Mouse (Mus musculus) hindbrain, postnatal 0 days (tissue): ENCODE measurements at regions not wholly inside any gene's neighbourhood (a gene's known extent, or its start where the extent isn't known, plus 50 kb on each side); places are given as distances from the start of the nearest gene placed in this dataset.
A peak's percentile ranks its signal among the peaks of the same experiment; 100 is the strongest.

Experiments used
- ATAC-seq: fragments of 200-750 bp; cut with Nextera tagmentation; 2 replicates; pipeline ENCODE4 v1.8.0; 2017; ENCODE audit warnings: mild to moderate bottlenecking, moderate TSS enrichment, moderate library complexity
- DNase-seq: peaks from one replicate; pipeline ENCODE4 v3.0.0-alpha.2; 2015; ENCODE audit warnings: low spot score
- H3K27ac ChIP-seq: fragments of 300-500 bp; sonication (generic); 2 replicates; pipeline ENCODE4 v1.5.1; 2014; ENCODE audit warnings: mild to moderate bottlenecking
- H3K27me3 ChIP-seq: fragments of 300-500 bp; sonication (generic); 2 replicates; pipeline ENCODE4 v1.6.1; 2014; ENCODE audit warnings: low read length, mixed read lengths; ENCODE audit not compliant: insufficient read depth
- H3K36me3 ChIP-seq: fragments of 300-500 bp; sonication (generic); 2 replicates; pipeline ENCODE4 v1.6.1; 2014; ENCODE audit warnings: low read length, mixed read lengths; ENCODE audit not compliant: insufficient read depth
- H3K4me1 ChIP-seq: fragments of 300-500 bp; sonication (generic); 2 replicates; pipeline ENCODE4 v1.6.1; 2014; ENCODE audit warnings: antibody characterized with exemption, low read length, mixed read lengths; ENCODE audit not compliant: insufficient read depth
- H3K4me2 ChIP-seq: fragments of 300-500 bp; sonication (generic); 2 replicates; pipeline ENCODE4 v1.6.1; 2014; ENCODE audit warnings: low read depth, mild to moderate bottlenecking, low read length, moderate library complexity, mixed read lengths
- H3K4me3 ChIP-seq: fragments of 300-500 bp; sonication (generic); 2 replicates; pipeline ENCODE4 v1.5.1; 2014; ENCODE audit warnings: low read length
- H3K9ac ChIP-seq: fragments of 300-500 bp; sonication (generic); replicated peaks from 2 replicates; pipeline ENCODE4 v1.6.1; 2014; ENCODE audit warnings: mild to moderate bottlenecking, low read length, moderate library complexity, mixed read lengths
- H3K9me3 ChIP-seq: fragments of 300-500 bp; sonication (generic); 2 replicates; pipeline ENCODE4 v1.6.1; 2016; ENCODE audit warnings: low read length, mixed read lengths
- CTCF ChIP-seq: IDR thresholded peaks from 2 replicates; pipeline ENCODE4 v1.5.1; 2016; ENCODE audit warnings: antibody characterized with exemption, control low read depth, low read depth
- WGBS: fragments of 180-500 bp; shearing (Covaris S2); extraction: QIAGEN DNeasy Blood & Tissue Kit; methylation state at CpG from one replicate; pipeline ENCODE4 v1.1.7; 2014; 5-methylcytosine and 5-hydroxymethylcytosine counted together

DNA sequence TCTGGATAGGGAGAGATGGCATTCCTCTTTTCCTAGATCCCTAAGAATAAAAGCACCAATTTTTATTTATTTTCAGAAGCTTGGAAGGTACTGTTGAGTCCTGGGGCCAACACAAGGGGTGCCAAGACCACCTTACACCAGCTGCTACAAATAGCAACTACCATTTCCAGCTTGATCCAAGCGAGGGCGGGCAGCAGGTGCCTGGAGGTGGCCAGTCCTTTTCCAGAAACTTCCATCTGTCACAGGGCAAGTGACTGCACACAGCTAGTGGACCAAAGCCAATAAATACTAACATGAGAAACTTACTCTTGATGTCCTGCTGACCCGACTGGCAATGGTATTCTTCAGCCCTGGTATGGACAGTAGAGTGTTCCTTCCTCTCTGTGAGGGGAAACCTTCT, 80.0 kb upstream of the Tmc1 start:
- no peak for ATAC-seq
- Histone ChIP-seq H3K4me3 (no peak overlapping the region), H3K9me3 (no peaks in the 10 kb centered on the region), H3K4me1 (0 out of 2 replicates have a peak, but pooled peaks cover 3% of the 10 kb centered on the region), H3K27ac (no peak overlapping the region), H3K9ac (no peak overlapping the region), H3K4me2 (no peak overlapping the region), H3K36me3 (no peaks in the 10 kb centered on the region), H3K27me3 (no peaks in the 10 kb centered on the region)
- WGBS, result 75% methylated on average over 3 of the region's 3 CpGs
- DNase-seq, result peak; percentile 21
- no peak for TF ChIP-seq CTCF

DNA sequence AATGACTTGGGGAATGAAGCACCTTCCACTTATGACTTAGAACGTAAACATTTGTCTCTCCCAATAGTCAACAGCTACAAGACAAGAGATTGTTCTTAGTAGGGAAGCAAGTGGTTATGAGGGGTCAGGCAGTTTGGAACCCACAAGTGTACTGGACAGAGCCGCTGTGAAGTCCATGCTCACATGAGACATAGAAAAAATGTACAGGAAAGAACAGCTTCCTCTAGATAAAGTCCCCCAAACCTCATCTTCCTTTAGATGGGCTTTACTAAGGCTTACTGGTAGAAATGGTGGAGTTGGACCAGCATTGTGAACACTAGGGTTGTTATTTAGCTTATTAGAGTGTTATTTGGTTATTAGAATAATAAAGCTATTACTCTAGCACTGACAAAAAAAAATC, 78.6 kb upstream of the Tmc1 start:
- Histone ChIP-seq H3K4me1 (0 out of 2 replicates have a peak, but pooled peaks cover under 1% of the 10 kb centered on the region), H3K9ac (no peak overlapping the region), H3K4me3 (no peak overlapping the region), H3K4me2 (no peak overlapping the region), H3K27me3 (no peaks in the 10 kb centered on the region), H3K36me3 (no peaks in the 10 kb centered on the region), H3K9me3 (no peaks in the 10 kb centered on the region), H3K27ac (no peak overlapping the region)
- DNase-seq, result no peak
- ATAC-seq, result no peak
- no peak for TF ChIP-seq CTCF
- WGBS, result 91% methylated on average over 2 of the region's 2 CpGs

DNA sequence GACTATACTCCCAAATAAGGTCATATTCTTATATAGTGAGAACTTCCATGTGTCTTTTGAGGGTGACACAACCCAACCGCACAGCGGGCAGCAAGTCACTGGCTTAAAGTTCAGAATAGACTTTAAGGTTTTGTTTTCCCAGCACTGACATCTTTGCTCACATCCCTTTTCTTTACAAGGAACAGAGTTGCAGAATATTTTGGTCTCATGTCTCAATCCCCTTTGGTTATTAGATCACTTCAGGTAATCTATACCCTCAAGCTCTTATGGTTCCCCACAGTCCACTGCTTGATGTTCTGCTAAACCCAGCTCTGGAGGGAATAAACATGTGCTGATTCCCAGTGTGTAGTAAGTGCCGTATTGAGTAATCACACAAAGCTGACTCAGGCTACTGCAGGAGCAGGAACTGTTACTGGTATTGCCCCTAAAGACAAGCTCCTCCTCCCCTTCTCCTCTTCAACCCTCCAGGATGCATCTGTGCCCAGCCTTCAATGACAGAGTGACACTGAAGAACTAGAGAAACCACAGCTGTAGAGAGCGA, 77.8 kb upstream of the Tmc1 start:
- 87% methylated on average over 4 of the region's 4 CpGs for WGBS

GRCm38 (mm10) chr19:21030971-21031370, 77.0 kb upstream of the Tmc1 start:
- ATAC-seq (no peak), DNase-seq (no peak)
- Histone ChIP-seq H3K4me3 (no peak overlapping the region), H3K4me2 (no peak overlapping the region), H3K27ac (no peak overlapping the region), H3K36me3 (no peaks in the 10 kb centered on the region), H3K4me1 (no peaks in the 10 kb centered on the region), H3K27me3 (no peaks in the 10 kb centered on the region), H3K9ac (no peak overlapping the region), H3K9me3 (no peaks in the 10 kb centered on the region)
- WGBS, result 66% methylated on average over 5 of the region's 5 CpGs
- no peak for TF ChIP-seq CTCF

More for the DNA sequence above, 77.8 kb upstream of the Tmc1 start:
- no peaks in the 10 kb centered on the region for H3K4me1 ChIP-seq
- H3K27ac ChIP-seq, result no peak overlapping the region
- H3K4me2 ChIP-seq, result no peak overlapping the region
- H3K9me3 ChIP-seq, result no peaks in the 10 kb centered on the region
- no peaks in the 10 kb centered on the region for H3K27me3 ChIP-seq
- no peaks in the 10 kb centered on the region for H3K36me3 ChIP-seq
- H3K9ac ChIP-seq, result no peak overlapping the region
- DNase-seq, result no peak
- H3K4me3 ChIP-seq, result no peak overlapping the region
- ATAC-seq, result no peak
- no peak for TF ChIP-seq CTCF

- H3K9ac ChIP-seq, result no peak overlapping the region
- no peak overlapping the region for H3K4me3 ChIP-seq
- no peaks in the 10 kb centered on the region for H3K36me3 ChIP-seq
- no peaks in the 10 kb centered on the region for H3K27me3 ChIP-seq
- no peaks in the 10 kb centered on the region for H3K9me3 ChIP-seq
- ATAC-seq, result no peak
- DNase-seq, result no peak
- no peak overlapping the region for H3K27ac ChIP-seq
- no peak for TF ChIP-seq CTCF
- no peaks in the 10 kb centered on the region for H3K4me1 ChIP-seq
- 90% methylated on average over 3 of the region's 3 CpGs for WGBS
- H3K4me2 ChIP-seq, result no peak overlapping the region
These were observed 75.0 kb upstream of the Tmc1 start for GRCm38 (mm10) chr19:21028981-21029380.

DNA sequence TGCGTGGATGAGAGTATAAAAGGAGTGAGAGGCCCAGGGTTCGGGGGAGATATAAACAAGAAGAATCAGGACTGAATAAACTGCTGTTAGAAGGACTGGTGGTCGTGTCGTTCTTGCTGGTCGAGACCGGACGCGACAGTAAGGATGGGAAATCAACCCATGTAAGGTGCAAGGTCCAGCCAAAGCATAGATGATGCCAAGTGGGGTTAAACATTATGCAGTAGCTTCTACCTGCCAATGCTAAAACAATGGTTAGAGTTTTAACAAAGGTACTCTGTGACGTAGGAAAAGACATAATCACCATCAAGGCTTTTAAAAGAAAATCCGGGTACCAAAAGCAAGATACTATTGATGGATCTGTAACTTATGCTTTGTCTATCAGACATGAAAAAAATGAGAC, 58.4 kb upstream of the Tmc1 start:
- WGBS, result 85% methylated on average over 8 of the region's 10 CpGs
- no peak for ATAC-seq
- TF ChIP-seq CTCF, result no peak

DNA sequence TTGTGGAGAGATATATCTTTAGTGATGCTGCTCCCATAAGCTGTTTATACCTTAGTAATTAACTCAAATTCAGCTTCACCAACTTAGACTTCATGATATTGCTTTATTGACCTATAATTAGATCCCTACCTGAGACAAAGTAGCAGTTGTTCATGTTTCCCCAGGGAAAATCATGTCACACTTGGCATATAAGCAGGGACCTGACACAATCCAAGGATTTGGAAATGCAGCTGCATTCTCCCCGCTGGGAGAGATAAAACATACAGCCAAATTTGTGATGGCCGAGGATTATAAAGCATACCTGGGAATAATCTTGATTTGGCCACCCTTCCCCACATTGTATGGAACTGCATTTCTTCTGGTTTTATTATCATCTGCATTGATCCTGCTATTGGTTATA, 55.6 kb upstream of the Tmc1 start:
- TF ChIP-seq CTCF, result no peak
- H3K9me3 ChIP-seq, result no peaks in the 10 kb centered on the region
- no peak overlapping the region for H3K9ac ChIP-seq
- no peaks in the 10 kb centered on the region for H3K4me1 ChIP-seq
- no peak for DNase-seq
- ATAC-seq, result no peak
- no peaks in the 10 kb centered on the region for H3K36me3 ChIP-seq
- H3K4me2 ChIP-seq, result no peak overlapping the region
- H3K27ac ChIP-seq, result no peak overlapping the region
- H3K4me3 ChIP-seq, result no peak overlapping the region
- WGBS, result 80% methylated on average over 2 of the region's 2 CpGs
- H3K27me3 ChIP-seq, result no peaks in the 10 kb centered on the region

More for the DNA sequence above, 58.4 kb upstream of the Tmc1 start:
- Histone ChIP-seq H3K36me3 (no peaks in the 10 kb centered on the region), H3K4me1 (no peaks in the 10 kb centered on the region), H3K4me3 (no peak overlapping the region), H3K9me3 (no peaks in the 10 kb centered on the region), H3K4me2 (no peak overlapping the region), H3K27me3 (no peaks in the 10 kb centered on the region), H3K27ac (no peak overlapping the region), H3K9ac (no peak overlapping the region)
- no peak for DNase-seq
